34 mouse cellular contexts compared by ENCODE assay signal in genomic region chr6:60698072-60698471, GRCm38 (mm10).
"Had no signal": no experiment of that assay in that cellular context is flagged by ENCODE, and none has a peak within 500 bp of the region (broad histone marks: within the 10 kb centered on the region; RNA-seq: fewer than 3 reads in every experiment).

No protein-coding gene starts in this region.

- H3K4me2 ChIP-seq: heart, embryonic 11.5 days; heart, embryonic 12.5 days; heart, embryonic 13.5 days; heart, embryonic 15.5 days; hindbrain, embryonic 12.5 days; hindbrain, embryonic 13.5 days; hindbrain, embryonic 14.5 days; hindbrain, embryonic 15.5 days; intestine, embryonic 15.5 days; kidney, embryonic 15.5 days had no signal

- H3K9ac ChIP-seq: heart, embryonic 12.5 days; heart, embryonic 13.5 days; heart, embryonic 15.5 days; hindbrain, embryonic 12.5 days; hindbrain, embryonic 13.5 days; hindbrain, embryonic 14.5 days; hindbrain, embryonic 15.5 days; intestine, embryonic 15.5 days; kidney, embryonic 15.5 days had no signal

- H3K27me3 ChIP-seq: heart, embryonic 12.5 days; heart, embryonic 13.5 days; heart, embryonic 15.5 days; hindbrain, embryonic 12.5 days; hindbrain, embryonic 13.5 days; hindbrain, embryonic 15.5 days; intestine, embryonic 15.5 days; kidney, embryonic 15.5 days had no signal

- H3K27ac ChIP-seq: heart, embryonic 10.5 days; heart, embryonic 13.5 days; heart, embryonic 15.5 days; hindbrain, embryonic 10.5 days; hindbrain, embryonic 12.5 days; hindbrain, embryonic 13.5 days; hindbrain, embryonic 14.5 days; hindbrain, embryonic 15.5 days; hindbrain, postnatal 0 days; intestine, embryonic 15.5 days; kidney, embryonic 15.5 days; kidney, postnatal 0 days; layer of hippocampus, adult 2 months; left cerebral cortex, adult 2 months had no signal

- H3K4me3 ChIP-seq: heart, embryonic 10.5 days; heart, embryonic 12.5 days; heart, embryonic 13.5 days; heart, embryonic 15.5 days; hindbrain, embryonic 10.5 days; hindbrain, embryonic 12.5 days; hindbrain, embryonic 13.5 days; hindbrain, embryonic 15.5 days; intestine, embryonic 15.5 days; kidney, embryonic 15.5 days; layer of hippocampus, adult 2 months; left cerebral cortex, adult 2 months had no signal

- ATAC-seq: hindbrain, embryonic 16.5 days; hindbrain, postnatal 0 days; inflammation-experienced regulatory T-cells, adult 6 months; intestine, embryonic 15.5 days had no signal

- H3K9me3 ChIP-seq: heart, embryonic 10.5 days; heart, embryonic 12.5 days; heart, embryonic 13.5 days; heart, embryonic 15.5 days; hindbrain, embryonic 10.5 days; hindbrain, embryonic 12.5 days; hindbrain, embryonic 13.5 days; hindbrain, embryonic 15.5 days; intestine, embryonic 15.5 days; kidney, embryonic 15.5 days had no signal

- H3K4me1 ChIP-seq: heart, embryonic 10.5 days; heart, embryonic 12.5 days; heart, embryonic 13.5 days; heart, embryonic 15.5 days; hindbrain, embryonic 10.5 days; hindbrain, embryonic 12.5 days; hindbrain, embryonic 13.5 days; hindbrain, embryonic 15.5 days; intestine, embryonic 15.5 days; kidney, embryonic 15.5 days had no signal

- DNase-seq: heart, postnatal 10 days; heart, postnatal 14 days; heart, postnatal 36 days; heart, postnatal 4 days; kidney, adult 11 months; kidney, adult 18-20 months; kidney, adult 2 months; kidney, adult 8-10 months; kidney, adult 9 months; kidney, postnatal 10 days; kidney, postnatal 14 days; kidney, postnatal 25 days; kidney, postnatal 36 days; kidney, postnatal 4 days; layer of hippocampus, adult 9-11 months; layer of hippocampus, postnatal 36 days had no signal

- H3K36me3 ChIP-seq: heart, embryonic 10.5 days; heart, embryonic 12.5 days; heart, embryonic 13.5 days; heart, embryonic 15.5 days; hindbrain, embryonic 10.5 days; hindbrain, embryonic 12.5 days; hindbrain, embryonic 13.5 days; hindbrain, embryonic 15.5 days; intestine, embryonic 15.5 days; kidney, embryonic 15.5 days had no signal
